Mouse (Mus musculus) heart, adult 11 months (tissue): Measurements from ENCODE around the gene Shprh.
A peak's percentile ranks its signal among the peaks of the same experiment; 100 is the strongest.
"Not testable (repeated sequence)": the region's sequence is repeated elsewhere in the genome, so short reads cannot be mapped to it uniquely, and the experiment has no call there.

Experiments
- DNase-seq: peaks from one replicate; pipeline ENCODE4 v3.0.0; 2022

Gene Shprh

DNA sequence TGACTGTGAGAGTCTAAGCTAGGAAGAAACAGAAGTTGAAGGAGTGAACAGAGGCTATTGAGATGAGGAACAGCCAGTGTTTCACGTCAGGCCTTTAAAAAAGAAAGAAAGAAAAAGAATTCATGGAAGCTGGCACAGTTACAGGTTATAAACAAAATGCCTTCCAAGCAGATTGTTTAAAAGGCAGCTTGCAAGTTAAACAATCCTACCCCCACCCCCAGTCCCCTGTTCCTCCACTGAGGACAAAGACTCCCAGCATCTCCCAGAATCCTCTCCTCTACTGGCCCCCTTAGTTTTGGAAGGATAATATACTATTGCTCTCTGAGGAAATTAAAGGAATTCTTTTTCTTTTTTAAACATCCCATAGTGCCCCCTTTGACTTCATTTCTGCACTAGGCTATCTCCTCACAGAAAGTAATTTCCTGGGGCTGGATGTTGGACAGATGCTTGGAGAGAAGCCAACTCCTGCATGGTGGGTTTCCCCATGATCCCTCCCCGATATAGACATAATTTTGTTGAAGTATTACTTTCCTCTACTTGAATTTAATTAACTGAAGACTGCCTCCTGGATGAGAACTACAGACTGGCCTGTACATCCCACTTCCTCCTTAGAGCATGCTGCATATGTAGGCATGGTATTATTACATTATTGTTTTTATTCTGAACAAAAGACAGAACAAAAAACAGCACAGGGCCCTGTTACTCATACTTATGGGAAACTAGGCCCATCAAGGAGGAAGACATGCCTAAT is 101.2 kb downstream of the Shprh start:
- DNase-seq, result peak; percentile 15

DNA sequence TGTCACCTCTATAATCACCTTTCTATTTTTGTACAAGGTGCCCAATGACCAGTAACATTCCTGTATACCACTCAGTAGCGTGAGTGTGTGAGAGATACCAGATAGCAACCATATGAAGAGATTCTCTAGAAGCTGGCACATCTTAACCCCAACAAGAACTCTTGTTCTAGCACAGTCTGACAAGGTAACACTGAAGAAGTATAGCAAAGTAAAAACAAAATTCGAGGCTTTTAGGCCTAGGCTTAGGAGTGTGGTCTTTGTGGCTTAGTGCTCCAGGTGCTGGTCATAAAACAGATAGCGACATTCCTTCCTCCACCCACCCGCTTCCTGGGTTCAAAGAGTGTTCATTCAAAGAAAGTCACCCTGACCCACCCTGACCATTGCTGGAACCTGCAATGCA is 104.4 kb downstream of the Shprh start:
- DNase-seq, result not testable (repeated sequence)

DNA sequence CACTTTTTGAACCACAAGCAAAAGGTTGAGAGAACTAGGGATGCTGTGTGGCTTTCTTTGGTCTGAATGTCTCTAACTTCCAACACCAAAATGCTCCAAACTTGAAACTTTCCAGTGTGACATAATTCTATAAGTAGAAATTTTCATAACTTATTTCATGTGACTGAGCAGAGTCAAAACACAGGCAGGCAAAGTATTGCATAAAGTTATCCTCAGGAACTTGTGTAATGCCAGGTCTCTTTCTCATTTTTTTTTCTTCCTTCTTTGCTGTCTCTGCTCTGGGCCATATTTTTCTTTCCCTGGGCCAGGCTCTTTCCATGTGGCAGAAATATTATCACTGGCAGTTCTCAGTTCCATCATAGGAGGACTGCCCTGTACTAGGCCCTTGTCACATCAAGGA is 110.9 kb downstream of the Shprh start:
- no peak for DNase-seq

DNA sequence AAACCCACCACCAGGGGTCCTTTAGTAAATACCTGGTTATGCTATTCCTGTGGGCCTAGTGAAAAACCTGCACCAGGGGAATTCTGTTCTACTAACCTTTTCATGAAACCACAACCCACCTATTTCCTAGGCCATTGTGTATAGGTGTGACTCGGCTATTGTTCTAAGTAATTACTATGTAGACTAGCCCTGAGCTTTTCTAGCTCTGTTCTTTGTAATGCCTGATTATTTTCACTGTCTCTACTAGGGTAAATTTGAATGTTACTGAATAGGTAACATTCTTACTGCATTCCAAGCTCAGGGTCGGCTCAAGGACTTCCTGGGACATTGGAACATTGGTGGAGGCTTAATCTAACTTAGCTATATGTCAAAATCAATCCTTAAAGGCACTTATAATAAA is 113.1 kb downstream of the Shprh start:
- DNase-seq, result not testable (repeated sequence)

DNA sequence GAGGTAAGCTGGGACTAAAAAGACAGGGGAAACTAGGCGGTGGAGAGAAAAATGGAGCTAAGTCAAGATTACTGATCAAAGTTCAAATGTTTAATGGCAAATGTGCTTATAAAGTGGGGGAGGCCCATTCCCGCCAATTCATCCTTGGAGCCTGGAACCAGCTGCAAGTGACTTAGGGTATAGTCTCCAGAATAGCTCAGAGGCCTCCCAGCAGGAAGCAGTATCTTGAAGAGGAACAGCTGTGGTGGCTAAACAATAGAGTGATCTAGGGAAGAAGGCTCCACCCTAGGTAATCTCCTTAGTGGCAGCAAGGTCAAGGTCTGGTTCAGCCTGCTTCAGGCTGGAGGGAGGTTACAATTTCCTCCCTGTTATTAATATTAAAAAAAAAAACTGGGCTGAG is 114.6 kb downstream of the Shprh start:
- not testable (repeated sequence) for DNase-seq
